Mouse (Mus musculus): ENCODE measurements around the gene Rpap3. TPM values are rescaled to one million over a fixed set of nuclear protein-coding genes. Genes with fewer than 3 reads are reported as not detected.
A peak's percentile ranks its signal among the peaks of the same experiment; 100 is the strongest.

Gene Rpap3
- total RNA-seq, 1 experiment from 2014 or later = 32.9 TPM

- ATAC-seq (replicated peaks in 1 of 2; ENCODE audit: insufficient read depth in 1 of 2, low FRiP score in 2 of 2, low TSS enrichment in 1 of 2, low read depth in 1 of 2, poor library complexity in 2 of 2, severe bottlenecking in 2 of 2) = no peak
Measured at GRCm38 (mm10) chr15:97718535-97719155, 13.0 kb upstream of the Rpap3 start.

- peak; percentile 73 to 81 for ATAC-seq (replicated peaks in 1 of 2; ENCODE audit: insufficient read depth in 1 of 2, low FRiP score in 2 of 2, low TSS enrichment in 1 of 2, low read depth in 1 of 2, poor library complexity in 2 of 2, severe bottlenecking in 2 of 2)
Measured at GRCm38 (mm10) chr15:97717861-97718534, 12.4 kb upstream of the Rpap3 start.

GRCm38 (mm10) chr15:97716782-97717181, 11.2 kb upstream of the Rpap3 start:
- no peak for ATAC-seq (replicated peaks in 1 of 2; ENCODE audit: insufficient read depth in 1 of 2, low FRiP score in 2 of 2, low TSS enrichment in 1 of 2, low read depth in 1 of 2, poor library complexity in 2 of 2, severe bottlenecking in 2 of 2)

- ATAC-seq (replicated peaks in 1 of 2; ENCODE audit: insufficient read depth in 1 of 2, low FRiP score in 2 of 2, low TSS enrichment in 1 of 2, low read depth in 1 of 2, poor library complexity in 2 of 2, severe bottlenecking in 2 of 2) = no peak
Measured at GRCm38 (mm10) chr15:97715734-97716133, 10.1 kb upstream of the Rpap3 start.

- no peak for ATAC-seq (replicated peaks in 1 of 2; ENCODE audit: insufficient read depth in 1 of 2, low FRiP score in 2 of 2, low TSS enrichment in 1 of 2, low read depth in 1 of 2, poor library complexity in 2 of 2, severe bottlenecking in 2 of 2)
Measured at GRCm38 (mm10) chr15:97715083-97715482, 9.5 kb upstream of the Rpap3 start.

GRCm38 (mm10) chr15:97712546-97712945, 6.9 kb upstream of the Rpap3 start:
- no peak for ATAC-seq (replicated peaks in 1 of 2; ENCODE audit: insufficient read depth in 1 of 2, low FRiP score in 2 of 2, low TSS enrichment in 1 of 2, low read depth in 1 of 2, poor library complexity in 2 of 2, severe bottlenecking in 2 of 2)

- no peak for ATAC-seq (replicated peaks in 1 of 2; ENCODE audit: insufficient read depth in 1 of 2, low FRiP score in 2 of 2, low TSS enrichment in 1 of 2, low read depth in 1 of 2, poor library complexity in 2 of 2, severe bottlenecking in 2 of 2)
Measured at GRCm38 (mm10) chr15:97710906-97711305, 5.3 kb upstream of the Rpap3 start.

GRCm38 (mm10) chr15:97696616-97697015, 9.0 kb downstream of the Rpap3 start:
- no peak for ATAC-seq (replicated peaks in 1 of 2; ENCODE audit: insufficient read depth in 1 of 2, low FRiP score in 2 of 2, low TSS enrichment in 1 of 2, low read depth in 1 of 2, poor library complexity in 2 of 2, severe bottlenecking in 2 of 2)

GRCm38 (mm10) chr15:97693411-97693810, 12.2 kb downstream of the Rpap3 start:
- no peak for ATAC-seq (replicated peaks in 1 of 2; ENCODE audit: insufficient read depth in 1 of 2, low FRiP score in 2 of 2, low TSS enrichment in 1 of 2, low read depth in 1 of 2, poor library complexity in 2 of 2, severe bottlenecking in 2 of 2)

GRCm38 (mm10) chr15:97684118-97684517, 21.5 kb downstream of the Rpap3 start:
- ATAC-seq (replicated peaks in 1 of 2; ENCODE audit: insufficient read depth in 1 of 2, low FRiP score in 2 of 2, low TSS enrichment in 1 of 2, low read depth in 1 of 2, poor library complexity in 2 of 2, severe bottlenecking in 2 of 2) = no peak

- ATAC-seq (replicated peaks in 1 of 2; ENCODE audit: insufficient read depth in 1 of 2, low FRiP score in 2 of 2, low TSS enrichment in 1 of 2, low read depth in 1 of 2, poor library complexity in 2 of 2, severe bottlenecking in 2 of 2) = no peak
Measured at GRCm38 (mm10) chr15:97682053-97682452, 23.6 kb downstream of the Rpap3 start.

GRCm38 (mm10) chr15:97679991-97680681, 25.5 kb downstream of the Rpap3 start:
- ATAC-seq (replicated peaks in 1 of 2; ENCODE audit: insufficient read depth in 1 of 2, low FRiP score in 2 of 2, low TSS enrichment in 1 of 2, low read depth in 1 of 2, poor library complexity in 2 of 2, severe bottlenecking in 2 of 2) = no peak

GRCm38 (mm10) chr15:97677341-97677740, 28.3 kb downstream of the Rpap3 start:
- no peak for ATAC-seq (replicated peaks in 1 of 2; ENCODE audit: insufficient read depth in 1 of 2, low FRiP score in 2 of 2, low TSS enrichment in 1 of 2, low read depth in 1 of 2, poor library complexity in 2 of 2, severe bottlenecking in 2 of 2)

- no peak for ATAC-seq (replicated peaks in 1 of 2; ENCODE audit: insufficient read depth in 1 of 2, low FRiP score in 2 of 2, low TSS enrichment in 1 of 2, low read depth in 1 of 2, poor library complexity in 2 of 2, severe bottlenecking in 2 of 2)
Measured at GRCm38 (mm10) chr15:97675927-97676326, 29.7 kb downstream of the Rpap3 start.

- ATAC-seq (replicated peaks in 1 of 2; ENCODE audit: insufficient read depth in 1 of 2, low FRiP score in 2 of 2, low TSS enrichment in 1 of 2, low read depth in 1 of 2, poor library complexity in 2 of 2, severe bottlenecking in 2 of 2) = no peak
Measured at GRCm38 (mm10) chr15:97674423-97674822, 31.2 kb downstream of the Rpap3 start.

- no peak for ATAC-seq (replicated peaks in 1 of 2; ENCODE audit: insufficient read depth in 1 of 2, low FRiP score in 2 of 2, low TSS enrichment in 1 of 2, low read depth in 1 of 2, poor library complexity in 2 of 2, severe bottlenecking in 2 of 2)
Measured at GRCm38 (mm10) chr15:97673256-97674000, 32.2 kb downstream of the Rpap3 start.

GRCm38 (mm10) chr15:97672211-97672765, 33.3 kb downstream of the Rpap3 start:
- no peak for ATAC-seq (replicated peaks in 1 of 2; ENCODE audit: insufficient read depth in 1 of 2, low FRiP score in 2 of 2, low TSS enrichment in 1 of 2, low read depth in 1 of 2, poor library complexity in 2 of 2, severe bottlenecking in 2 of 2)

- no peak for ATAC-seq (replicated peaks in 1 of 2; ENCODE audit: insufficient read depth in 1 of 2, low FRiP score in 2 of 2, low TSS enrichment in 1 of 2, low read depth in 1 of 2, poor library complexity in 2 of 2, severe bottlenecking in 2 of 2)
Measured at GRCm38 (mm10) chr15:97670554-97670953, 35.1 kb downstream of the Rpap3 start.

All from hematopoietic stem cell, adult 5-6 weeks (primary cell).